Mouse (Mus musculus) megakaryocyte, embryonic 14.5 days (primary cell): ENCODE results near the gene Atxn3.

Experiments
- FLI1 ChIP-seq: IDR thresholded peaks from 2 replicates; pipeline ENCODE4 v1.6.1; 2012; ENCODE audit warnings: low read length, inconsistent platforms, mixed read lengths
- GATA1 ChIP-seq: IDR thresholded peaks from 3 replicates; pipeline ENCODE4 v1.6.1; 2012; ENCODE audit warnings: mixed read lengths, low read length, inconsistent platforms, borderline replicate concordance

GRCm38 (mm10) chr12:101998929-101999328 is 40.9 kb upstream of the Atxn3 start:
- no peak for TF ChIP-seq GATA1
- TF ChIP-seq FLI1: no peak
